Comparison of ENCODE assay signal across 15 mouse cellular contexts in genomic region chr8:124278956-124279689, GRCm38 (mm10). TPM values are rescaled to one million over a fixed set of nuclear protein-coding genes. Genes with fewer than 3 reads are reported as not detected.
A peak's percentile ranks its signal among the peaks of the same experiment; 100 is the strongest.
DNase-seq lines count a peak whose midpoint lies in the region; ATAC-seq and TF ChIP-seq lines count a peak whose summit lies in the region.
"Had no signal": no experiment of that assay in that cellular context is flagged by ENCODE, and none has a peak within 500 bp of the region (broad histone marks: within the 10 kb centered on the region; RNA-seq: fewer than 3 reads in every experiment).

No protein-coding gene starts in this region.

- no peak for DNase-seq in gastrocnemius, adult 2 months
- DNase-seq in gastrocnemius, adult 18-20 months (ENCODE audit: low spot score) = no peak
- DNase-seq in lung, postnatal 25 days (ENCODE audit: low spot score) = no peak
- peak; percentile 49 to 59 for DNase-seq in kidney, postnatal 36 days
- DNase-seq in layer of hippocampus, postnatal 36 days = no peak
- DNase-seq: cerebellum, adult 18-20 months; gastrocnemius, postnatal 10 days; thymus, adult 18-20 months had no signal

- H3K36me3 ChIP-seq in lung, embryonic 16.5 days (ENCODE audit: control insufficient read depth, insufficient read depth, low read length) = peaks cover 8% of the 10 kb centered on the region; the same call in 1 of the 2 replicates
- H3K36me3 ChIP-seq in stomach, embryonic 16.5 days (ENCODE audit: control insufficient read depth, insufficient read depth, low read length) = no peaks in the 10 kb centered on the region
- H3K36me3 ChIP-seq: lung, embryonic 15.5 days had no signal

- H3K4me2 ChIP-seq in lung, embryonic 16.5 days (ENCODE audit: low read depth, low read length) = no peak overlapping the region
- no peak overlapping the region for H3K4me2 ChIP-seq in stomach, embryonic 16.5 days (ENCODE audit: low read depth, low read length)
- H3K4me2 ChIP-seq: heart, embryonic 12.5 days; lung, embryonic 15.5 days; midbrain, embryonic 13.5 days; neural tube, embryonic 12.5 days had no signal

- TF ChIP-seq CTCF in gastrocnemius, adult 2 months (IDR thresholded peaks at IDR 0.05) = no peak

- H3K4me1 ChIP-seq in lung, embryonic 16.5 days (replicated peaks; ENCODE audit: control insufficient read depth, insufficient read depth, low read length) = peaks cover 29% of the 10 kb centered on the region
- H3K4me1 ChIP-seq in stomach, embryonic 16.5 days (ENCODE audit: control insufficient read depth, insufficient read depth, low read length) = peaks cover 34% of the 10 kb centered on the region

- H3K27me3 ChIP-seq in lung, embryonic 16.5 days (ENCODE audit: control insufficient read depth, insufficient read depth, low read depth, low read length) = no peaks in the 10 kb centered on the region
- H3K27me3 ChIP-seq in stomach, embryonic 16.5 days (ENCODE audit: control insufficient read depth, insufficient read depth, low read length) = no peaks in the 10 kb centered on the region
- H3K27me3 ChIP-seq: heart, embryonic 12.5 days; lung, embryonic 15.5 days; midbrain, embryonic 13.5 days; neural tube, embryonic 12.5 days had no signal

- intact Hi-C loops in gastrocnemius, adult 2 months (cut with DNase I) = no loop called here

- 64% methylated on average over 7 of the region's 7 CpGs for WGBS in lung, embryonic 16.5 days
- 63% methylated on average over 7 of the region's 7 CpGs for WGBS in stomach, embryonic 16.5 days

- H3K9me3 ChIP-seq in lung, embryonic 16.5 days (ENCODE audit: control insufficient read depth, low read length) = no peaks in the 10 kb centered on the region; the same call in 1 of the 2 replicates
- H3K9me3 ChIP-seq in stomach, embryonic 16.5 days (replicated peaks; ENCODE audit: control insufficient read depth, low read length) = no peaks in the 10 kb centered on the region
- H3K9me3 ChIP-seq: lung, embryonic 15.5 days; midbrain, embryonic 13.5 days; neural tube, embryonic 12.5 days had no signal

- H3K9ac ChIP-seq in lung, embryonic 16.5 days (ENCODE audit: low read length) = no peak overlapping the region
- no peak overlapping the region for H3K9ac ChIP-seq in stomach, embryonic 16.5 days (ENCODE audit: low read length)
- H3K9ac ChIP-seq: heart, embryonic 12.5 days; lung, embryonic 15.5 days; midbrain, embryonic 13.5 days; neural tube, embryonic 12.5 days had no signal

- no peak for ATAC-seq in lung, embryonic 16.5 days (ENCODE audit: low read depth)
- ATAC-seq in stomach, embryonic 16.5 days (ENCODE audit: insufficient read depth, low FRiP score) = no peak
- ATAC-seq in erythroblast, adult 5-6 weeks (replicated peaks; ENCODE audit: low FRiP score, poor library complexity, severe bottlenecking) = no peak
- ATAC-seq: midbrain, embryonic 13.5 days had no signal

- H3K27ac ChIP-seq in gastrocnemius, adult 2 months = peak overlapping the region; percentile 75
- 0 out of 2 replicates have a peak overlapping the region, but pooled peaks have one; percentile 13 for H3K27ac ChIP-seq in lung, embryonic 16.5 days (ENCODE audit: low read length)
- peak overlapping the region; percentile 50 for H3K27ac ChIP-seq in stomach, embryonic 16.5 days (ENCODE audit: low read length)
- H3K27ac ChIP-seq: lung, embryonic 15.5 days; neural tube, embryonic 12.5 days had no signal

- H3K4me3 ChIP-seq in gastrocnemius, adult 2 months = no peak overlapping the region
- H3K4me3 ChIP-seq in lung, embryonic 16.5 days (ENCODE audit: low read length) = no peak overlapping the region
- H3K4me3 ChIP-seq in stomach, embryonic 16.5 days (replicated peaks; ENCODE audit: low read length) = no peak overlapping the region
- H3K4me3 ChIP-seq: heart, embryonic 12.5 days; lung, embryonic 15.5 days; midbrain, embryonic 13.5 days; neural tube, embryonic 12.5 days had no signal

RNA-seq across cellular contexts. Expression of gene Galnt2, which starts 47.9 kb away (rescaled TPM):
- 10 to 100 TPM; 35.6 to 37.2 TPM for total RNA-seq in gastrocnemius, adult 2 months (2021)
- total RNA-seq in gastrocnemius, adult 18-20 months (2021) = 10 to 100 TPM; 40.3 to 42.5 TPM
- 36.8 and 46.4 TPM in 2 replicates for polyA plus RNA-seq in lung, embryonic 16.5 days (2015; fragmentation: Nextera tagmentation; extraction: Ambion mirVana)
- polyA plus RNA-seq in stomach, embryonic 16.5 days (2015; fragmentation: Nextera tagmentation; extraction: Ambion mirVana) = 47.4 and 49.3 TPM in 2 replicates
- total RNA-seq in erythroblast, adult 5-6 weeks (2015; ENCODE audit: low replicate concordance) = 18.2 and 26.9 TPM in 2 replicates
- 0.51 and 21.3 TPM in 2 replicates for total RNA-seq in erythroblast, adult 5-6 weeks (2017; ENCODE audit: low replicate concordance)
- total RNA-seq in layer of hippocampus, postnatal 36 days (2021) = 10 to 100 TPM; 32.6 to 45.9 TPM

Comparison
In these comparisons a context has a peak if more than half of its experiments do, and no peak if none do; other contexts are left out.
1. DNase-seq: peak in kidney, postnatal 36 days (2 of 2); none in gastrocnemius, adult 2 months (single experiment), gastrocnemius, adult 18-20 months (single experiment), lung, postnatal 25 days (single experiment) and layer of hippocampus, postnatal 36 days (0 of 2).
2. H3K27ac ChIP-seq: peak in every context shown above with its lines; median percentile 75 in gastrocnemius, adult 2 months; 50 in stomach, embryonic 16.5 days; 13 in lung, embryonic 16.5 days.